Mouse (Mus musculus) embryo, embryonic 10.5 days (tissue): ENCODE measurements around the gene Fbxo27.
A peak's percentile ranks its signal among the peaks of the same experiment; 100 is the strongest.

Source experiments
- DNase-seq: peaks from one replicate; pipeline ENCODE4 v3.0.0-alpha.2; 2015; ENCODE audit warnings: low spot score

Gene Fbxo27

DNA sequence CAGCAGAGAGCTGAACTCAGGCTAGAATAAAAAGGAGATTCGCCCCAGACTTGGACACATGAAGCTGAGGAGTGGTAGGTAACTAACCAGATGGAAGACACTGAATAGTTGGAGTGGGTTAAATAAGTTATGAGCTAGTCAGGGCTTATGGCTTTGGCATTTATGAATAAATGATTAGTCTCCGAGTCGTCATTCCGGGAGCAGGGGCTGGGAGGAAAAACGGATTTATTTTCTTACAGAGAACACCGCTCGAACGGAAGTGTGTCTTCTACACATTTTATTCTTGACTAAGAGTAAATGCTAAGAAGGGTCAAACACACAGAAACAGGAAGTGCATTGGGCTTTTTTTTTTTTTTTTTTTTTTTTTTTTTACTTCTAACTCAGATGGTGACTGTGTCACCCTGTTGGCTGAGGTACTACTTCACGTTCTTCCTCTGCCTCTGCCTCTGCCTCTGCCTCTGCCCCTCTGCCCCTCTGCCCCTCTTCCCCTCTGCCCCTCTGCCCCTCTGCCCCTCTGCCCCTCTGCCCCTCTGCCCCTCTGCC, 10.0 kb downstream of the Fbxo27 start:
- no peak for DNase-seq

DNA sequence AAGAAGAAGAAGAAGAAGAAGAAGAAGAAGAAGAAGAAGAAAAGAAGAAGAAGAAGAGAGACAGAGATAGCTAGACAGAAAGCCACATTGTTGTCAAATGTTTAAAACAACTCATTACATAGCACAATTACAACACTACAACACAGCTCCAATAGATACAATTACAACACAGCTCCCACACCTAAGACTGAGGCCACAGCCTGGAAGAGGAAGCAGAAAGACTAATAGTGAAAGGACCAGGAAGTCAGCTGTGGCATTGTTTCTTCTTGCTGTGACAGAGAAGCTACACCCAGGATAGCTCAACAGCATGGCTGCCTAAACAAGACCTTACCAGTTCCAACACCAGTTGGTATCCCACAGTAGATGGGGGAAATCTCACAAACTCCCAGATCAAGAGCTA, 16.8 kb downstream of the Fbxo27 start:
- no peak for DNase-seq

DNA sequence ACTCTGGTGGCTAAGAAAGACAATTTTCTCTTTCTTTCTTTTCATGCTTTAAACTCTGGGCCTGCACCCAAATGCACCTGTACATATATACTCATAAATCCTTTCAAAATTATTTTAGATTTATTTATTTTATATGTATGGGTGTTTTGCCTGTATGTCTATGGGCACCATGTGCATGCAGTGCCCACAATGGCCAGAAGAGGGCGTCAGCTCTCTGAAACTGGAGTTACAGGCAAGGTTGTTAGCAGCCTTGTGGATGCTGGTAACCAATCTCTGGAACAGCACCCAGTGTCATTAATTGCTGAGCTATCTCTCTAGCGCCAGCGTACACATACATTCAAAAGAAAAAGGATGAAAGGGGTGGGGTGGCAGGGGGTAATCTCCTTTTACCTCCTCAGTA, 18.3 kb downstream of the Fbxo27 start:
- DNase-seq, result no peak

DNA sequence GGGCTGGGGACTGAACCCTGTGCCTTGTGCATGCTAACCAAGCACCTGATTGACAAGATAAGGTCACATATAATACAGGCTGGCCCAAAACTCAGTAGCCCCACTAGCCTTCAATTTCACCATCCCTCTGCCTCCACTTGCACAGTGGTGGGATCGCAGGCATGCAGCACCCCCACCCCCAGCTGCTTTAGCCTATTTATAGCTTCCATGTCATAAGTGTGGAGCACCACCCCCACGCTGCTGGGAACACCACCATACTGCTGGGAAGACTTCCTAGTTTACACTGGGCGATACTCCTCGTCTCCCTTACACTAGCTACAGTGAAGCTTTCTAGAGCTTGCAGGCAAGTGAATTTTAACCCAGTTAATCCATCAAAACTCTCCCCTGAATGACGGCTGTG, 22.0 kb downstream of the Fbxo27 start:
- no peak for DNase-seq

DNA sequence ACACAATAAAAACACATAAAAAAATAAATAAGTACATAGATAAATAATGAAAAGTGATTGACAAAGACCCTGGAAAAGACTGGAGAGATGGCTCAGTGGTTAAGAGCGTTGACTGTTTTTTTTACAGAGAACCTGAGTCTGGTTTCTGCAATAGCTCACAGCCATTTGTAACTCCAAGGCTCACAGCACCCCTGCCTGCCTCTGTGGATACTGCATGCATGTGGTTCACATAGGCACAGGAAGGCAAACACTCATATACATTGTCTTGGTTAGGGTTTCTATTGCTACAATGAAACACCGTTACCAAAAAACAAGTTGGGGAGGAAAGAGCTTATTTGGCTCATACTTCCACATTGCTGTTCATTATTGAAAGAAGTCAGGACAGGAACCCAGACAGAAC, 22.9 kb downstream of the Fbxo27 start:
- DNase-seq, result peak; percentile 13

DNA sequence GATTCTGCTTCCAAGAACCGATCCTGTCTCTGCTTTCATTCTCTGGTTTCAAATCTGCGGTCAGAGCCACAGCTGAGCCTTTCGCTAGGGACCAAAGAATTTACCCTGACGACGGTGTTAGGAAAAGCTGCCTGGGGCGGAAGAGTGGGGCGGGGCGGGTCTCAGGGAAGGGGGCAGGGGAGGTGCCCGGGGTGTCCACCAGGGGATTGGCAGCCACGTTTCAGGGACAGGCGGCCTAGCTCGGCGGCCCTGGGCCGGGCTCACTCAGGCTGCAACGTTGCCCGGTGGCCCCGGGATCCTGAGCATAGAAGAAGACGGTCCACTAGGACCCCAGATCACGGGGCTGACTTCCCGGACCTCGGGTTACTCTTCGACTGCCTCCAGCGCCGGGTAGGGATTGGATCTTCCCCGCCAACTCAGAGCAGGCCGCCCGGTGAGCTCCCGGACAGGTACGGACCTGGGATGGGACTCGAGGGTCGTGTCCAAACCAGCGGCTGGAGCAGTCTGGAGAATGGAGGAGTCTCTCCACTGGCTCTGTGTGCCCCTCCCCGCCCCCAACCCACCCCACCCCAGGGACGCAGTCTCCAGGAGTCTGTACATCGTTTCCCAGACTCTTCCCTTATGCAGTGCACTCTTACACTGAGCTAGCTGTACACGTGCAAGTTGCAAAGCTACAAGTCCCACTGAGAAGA, 24.1 kb downstream of the Fbxo27 start, which contains the start of gene Fbxo17:
Gene Fbxo17, plus strand, starts transcription at position 215 of the 692 bp plus-strand sequence.
- DNase-seq, result peak; percentile 82

DNA sequence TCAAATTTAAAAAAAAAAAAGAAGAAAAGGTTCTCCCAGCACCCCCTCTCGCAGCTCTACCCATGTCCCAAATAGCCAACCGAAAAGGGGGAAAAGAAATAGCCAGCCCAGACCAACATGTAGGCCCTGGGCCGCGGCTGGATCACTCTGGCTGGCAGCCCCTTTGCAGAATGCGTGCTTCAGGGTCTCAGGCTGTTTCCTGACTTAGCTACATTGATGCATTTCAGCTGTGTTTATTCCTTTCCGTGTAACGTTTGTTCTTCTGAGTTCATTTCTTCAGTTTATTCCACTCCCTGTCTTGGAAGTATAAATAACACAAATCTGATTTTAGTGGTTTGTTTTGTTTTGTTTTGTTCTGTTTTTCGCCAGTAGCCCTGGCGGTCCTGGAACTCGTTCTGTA, 25.1 kb downstream of the Fbxo27 start:
- no peak for DNase-seq

DNA sequence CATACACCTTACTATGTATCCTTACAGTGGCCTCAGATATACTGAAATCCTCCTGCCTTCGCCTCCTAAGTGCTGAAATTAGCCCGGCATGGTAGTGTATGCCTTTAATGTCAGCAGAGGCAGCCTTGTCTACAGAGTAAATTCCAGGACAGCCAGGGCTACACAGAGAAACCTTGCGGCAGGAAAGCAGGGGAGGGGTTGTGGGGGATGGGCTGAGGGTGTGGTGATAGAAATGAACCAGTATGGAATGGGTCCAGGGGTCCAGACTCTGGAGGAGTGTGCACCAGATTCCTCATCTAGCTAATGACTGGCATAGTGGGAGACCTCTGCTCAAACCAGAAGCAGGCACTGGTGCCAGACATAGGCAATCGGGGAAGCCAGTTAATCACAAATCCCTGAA, 26.5 kb downstream of the Fbxo27 start:
- no peak for DNase-seq

DNA sequence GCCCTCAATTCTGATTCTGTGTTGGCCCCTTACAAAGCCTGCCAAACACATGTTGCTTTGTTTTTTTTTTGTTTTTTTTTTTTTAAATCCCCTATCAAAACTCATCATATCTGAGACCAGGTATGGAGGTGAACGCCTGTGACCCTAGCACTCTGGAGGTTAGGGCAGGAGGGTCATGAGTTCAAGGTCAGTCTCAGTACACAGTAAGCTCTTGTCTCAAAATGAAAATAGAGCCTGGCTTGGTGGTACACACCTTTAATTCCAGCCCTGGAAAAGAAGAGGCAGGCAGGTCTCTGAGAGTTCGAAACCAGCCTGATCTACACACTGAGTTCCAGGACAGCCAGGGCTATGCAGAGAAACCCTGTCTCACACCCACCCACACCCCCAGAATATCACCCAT, 27.0 kb downstream of the Fbxo27 start:
- no peak for DNase-seq

DNA sequence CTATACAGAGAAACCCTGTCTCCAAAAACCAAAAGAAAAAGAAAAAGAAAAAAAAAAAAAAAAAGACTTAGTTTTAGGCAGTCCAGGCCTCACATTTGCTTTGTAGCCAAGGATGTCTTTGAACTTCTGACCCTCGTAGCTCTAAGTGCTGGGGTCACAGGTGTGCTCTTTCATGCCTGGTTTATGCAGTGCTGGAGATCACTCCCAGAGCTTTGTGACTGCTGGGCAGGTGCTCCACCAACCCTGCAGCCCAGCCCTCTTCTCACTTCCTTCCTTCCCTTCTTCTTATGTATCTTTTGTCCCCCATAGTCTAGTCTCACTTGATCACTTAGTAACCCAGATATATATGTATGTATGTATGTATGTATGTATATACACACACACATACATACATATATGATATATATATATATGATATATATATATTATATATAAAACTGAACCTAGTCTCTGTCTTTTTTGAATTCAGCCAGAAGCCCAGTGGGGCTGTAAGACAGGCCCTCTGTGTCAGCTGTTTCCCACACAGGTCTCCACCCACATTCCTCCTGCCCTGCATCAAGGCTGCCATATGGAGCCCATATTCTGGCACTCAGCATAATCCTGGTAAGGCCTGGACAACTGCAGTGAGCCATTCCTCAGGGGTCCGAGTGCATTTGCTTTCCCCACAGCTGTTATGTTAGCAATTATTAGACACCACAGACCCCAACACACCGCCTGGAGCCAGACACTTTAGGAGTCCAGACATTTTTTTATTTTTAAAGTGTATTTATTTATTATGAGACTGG, 28.3 kb downstream of the Fbxo27 start:
- peak; percentile 42 for DNase-seq

DNA sequence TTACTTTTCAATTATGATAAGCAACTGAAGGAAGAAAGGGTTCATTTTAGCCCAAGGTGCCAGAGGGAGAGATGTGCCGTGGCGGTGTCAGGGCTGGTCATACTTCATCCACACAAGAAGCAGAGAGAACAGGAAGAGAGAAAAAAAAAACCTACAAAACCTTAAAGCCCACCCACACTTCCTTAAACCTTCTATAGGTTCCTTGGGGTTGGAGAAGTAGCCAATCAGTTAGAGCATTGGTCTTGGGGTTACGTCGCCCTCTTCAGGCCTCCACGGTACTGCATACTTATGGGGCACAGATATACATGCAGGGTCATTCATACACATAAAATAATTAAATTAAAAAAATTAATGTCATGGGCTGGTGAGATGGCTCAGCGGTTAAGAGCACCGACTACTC, 29.4 kb downstream of the Fbxo27 start:
- DNase-seq, result no peak

DNA sequence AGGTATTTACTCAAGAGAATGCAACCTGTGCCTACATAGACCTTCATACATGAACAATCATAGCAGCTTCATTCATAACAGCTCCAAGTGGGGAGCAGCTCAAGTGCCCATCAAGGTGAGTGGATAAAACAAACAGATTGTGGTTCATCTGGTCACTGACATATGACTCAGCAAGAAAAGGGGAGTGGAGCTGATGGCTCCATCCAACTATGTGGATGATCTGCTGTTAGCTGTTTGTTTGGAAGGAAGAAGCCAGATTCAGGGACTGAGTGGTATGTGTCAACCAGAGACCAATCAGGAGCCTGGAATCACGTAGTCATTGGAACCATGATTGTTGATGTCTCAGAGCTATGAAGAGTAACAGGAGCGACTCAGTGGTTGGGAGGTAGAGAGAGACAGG, 32.0 kb downstream of the Fbxo27 start:
- DNase-seq, result no peak

DNA sequence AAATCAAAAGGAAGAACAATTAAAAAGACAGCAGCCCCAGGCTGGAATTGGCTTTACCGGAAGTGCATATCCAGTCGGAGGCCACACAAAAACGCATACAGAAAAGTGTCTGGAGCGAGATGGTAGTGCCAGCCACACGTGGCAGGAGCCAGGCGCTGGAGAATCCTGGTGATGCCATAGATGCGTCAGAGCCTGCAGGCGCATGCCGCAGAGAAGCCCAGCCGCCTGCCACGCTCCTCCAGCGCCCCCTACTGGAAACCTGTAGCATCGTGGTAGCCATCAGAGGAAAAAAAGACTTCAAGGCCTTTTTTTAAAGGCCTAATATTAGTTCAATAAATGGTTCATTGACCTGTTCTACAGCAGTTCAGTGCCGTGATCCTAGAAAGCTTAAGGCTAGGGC, 34.0 kb downstream of the Fbxo27 start:
- peak; percentile 87 for DNase-seq

DNA sequence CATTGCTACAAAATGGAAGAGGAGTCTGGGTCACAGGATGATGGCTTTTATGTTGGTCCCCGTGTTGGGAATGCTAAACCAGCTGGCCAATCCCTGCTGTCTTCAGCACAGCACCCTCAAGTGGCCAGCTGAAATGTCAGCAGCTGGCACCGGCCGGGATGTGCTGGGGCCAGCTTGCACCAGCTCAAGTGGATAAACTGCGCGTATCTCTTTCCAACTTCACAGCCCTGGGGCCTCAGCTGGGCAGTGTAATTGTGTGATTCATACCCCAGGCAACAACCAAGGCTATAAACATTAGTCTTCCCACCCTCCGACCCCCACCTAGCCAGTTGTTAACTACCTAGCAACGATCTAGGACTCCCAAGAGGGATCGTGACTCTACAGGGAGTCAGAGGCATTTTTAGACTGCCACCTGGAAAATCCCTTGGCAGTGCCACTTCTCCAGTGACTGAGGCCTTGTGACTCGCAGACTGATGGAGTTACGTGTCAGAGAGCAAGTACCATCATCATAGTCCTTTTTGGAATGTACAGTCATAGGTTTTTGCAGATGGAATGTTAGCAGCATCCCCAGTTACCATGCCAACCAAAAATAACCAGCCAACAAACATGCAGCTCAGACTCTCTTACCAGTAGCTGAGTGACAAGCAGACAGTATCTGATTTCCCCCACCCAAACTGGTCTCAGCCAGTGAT, 35.1 kb downstream of the Fbxo27 start:
- DNase-seq, result peak; percentile 39

DNA sequence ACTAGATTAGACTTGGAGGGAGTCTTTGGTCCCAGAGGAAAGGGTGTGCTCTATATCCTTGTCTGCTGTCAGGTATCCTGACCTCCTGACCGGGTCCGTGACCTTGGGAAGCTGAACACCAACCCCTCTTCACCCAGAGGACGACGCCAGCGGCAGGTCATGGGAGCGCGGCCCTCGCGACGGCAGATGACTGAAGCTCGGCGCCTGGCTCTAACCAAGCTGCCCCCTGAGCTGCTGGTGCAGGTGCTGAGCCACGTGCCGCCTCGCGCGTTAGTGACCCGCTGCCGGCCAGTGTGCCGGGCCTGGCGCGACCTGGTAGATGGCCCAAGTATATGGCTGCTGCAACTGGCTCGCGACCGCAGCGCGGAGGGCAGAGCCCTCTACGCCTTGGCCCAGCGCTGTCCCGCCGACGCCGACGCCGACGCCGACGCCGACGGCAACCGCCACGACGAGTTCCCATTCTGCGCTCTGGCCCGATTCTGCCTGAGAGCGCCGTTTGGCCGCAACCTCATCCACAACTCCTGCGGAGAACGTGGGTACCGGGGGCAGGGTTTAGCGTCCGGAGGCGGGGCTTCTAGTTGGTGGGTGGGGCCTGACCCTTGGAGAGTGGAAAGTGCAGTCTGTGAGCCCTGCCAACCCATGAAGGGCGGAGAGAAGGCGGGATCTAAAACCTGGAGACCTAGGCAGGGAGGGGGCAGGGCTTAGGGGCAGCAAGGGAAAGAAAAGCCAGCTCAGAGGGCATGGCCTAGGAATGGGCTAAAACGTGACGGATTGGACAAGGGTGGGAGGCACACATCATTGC, 39.9 kb downstream of the Fbxo27 start:
- DNase-seq, result peak; percentile 95

DNA sequence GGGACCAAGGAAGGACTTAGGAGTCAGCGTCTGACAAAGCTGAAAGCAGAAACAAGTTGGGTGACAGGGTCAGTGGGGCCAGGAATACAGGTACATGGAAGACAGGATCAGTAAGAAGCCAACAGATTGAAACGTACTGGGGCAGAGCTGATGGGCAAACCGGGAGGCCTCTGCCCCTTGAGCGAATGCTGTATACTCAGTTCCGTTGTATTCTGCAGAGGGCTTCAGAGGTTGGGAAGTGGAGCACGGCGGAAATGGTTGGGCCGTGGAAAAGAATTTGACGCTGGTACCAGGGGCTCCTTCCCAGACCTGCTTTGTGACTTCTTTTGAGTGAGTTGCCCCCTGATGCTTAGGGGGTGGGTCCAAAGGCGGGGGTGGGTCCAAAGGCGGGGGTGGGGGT, 40.6 kb downstream of the Fbxo27 start:
- DNase-seq, result no peak

DNA sequence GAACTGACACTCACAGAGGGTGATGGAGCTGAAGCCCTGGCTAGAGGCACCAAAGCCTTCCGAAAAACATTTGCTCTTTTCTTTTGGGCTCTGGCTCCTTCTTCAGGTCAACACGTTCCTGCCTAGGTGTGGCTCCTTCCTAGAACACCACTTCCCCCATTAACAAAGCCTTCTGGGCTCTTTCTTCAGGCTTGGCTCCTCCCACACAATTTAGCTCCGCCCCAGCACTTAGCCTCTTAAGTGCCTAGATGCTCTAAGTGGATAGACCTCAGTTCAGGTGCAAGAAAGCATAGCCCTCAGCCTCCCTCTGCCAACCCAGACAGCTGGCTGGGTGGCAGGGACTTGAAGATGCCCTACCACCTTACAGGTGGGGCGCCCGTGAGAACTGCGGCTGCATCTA, 43.1 kb downstream of the Fbxo27 start:
- no peak for DNase-seq

DNA sequence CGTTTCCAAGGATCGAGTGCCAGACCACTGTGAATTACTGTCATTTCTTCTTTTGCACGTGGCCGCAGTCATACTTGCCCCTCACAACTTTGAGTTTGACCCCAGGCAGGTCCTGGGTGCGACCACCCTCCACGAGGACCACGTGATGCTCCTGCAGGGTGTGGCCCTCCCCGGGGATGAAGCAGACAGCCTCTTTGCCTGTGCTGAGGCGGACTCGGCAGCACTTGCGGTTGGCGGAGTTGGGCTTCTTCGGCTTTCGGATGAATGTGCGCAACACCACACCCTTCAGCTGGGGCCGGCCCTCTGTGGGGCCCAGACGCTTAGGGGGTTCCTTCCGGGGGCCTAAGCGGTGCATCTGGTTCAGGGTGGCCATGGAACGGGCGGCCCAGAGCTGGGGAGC, 47.2 kb downstream of the Fbxo27 start:
- no peak for DNase-seq

DNA sequence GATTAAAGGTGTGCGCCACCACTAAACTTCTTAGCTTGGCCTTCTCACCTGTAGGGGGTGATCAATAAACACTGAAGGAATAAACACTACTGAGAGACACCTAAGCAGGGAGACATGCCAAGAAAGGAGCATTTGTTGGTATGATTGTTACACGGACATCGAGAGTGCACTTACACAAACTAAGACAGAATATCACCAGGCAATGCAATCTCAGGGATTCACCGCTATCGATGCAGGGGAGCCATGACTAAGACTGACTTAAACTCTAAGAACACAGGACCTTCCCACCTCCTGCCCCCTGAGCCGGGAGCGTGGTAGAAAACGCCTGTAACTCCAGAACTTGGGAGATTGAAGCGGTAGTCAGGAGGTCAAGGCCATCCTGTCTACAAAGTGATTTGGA, 48.3 kb downstream of the Fbxo27 start:
- no peak for DNase-seq

DNA sequence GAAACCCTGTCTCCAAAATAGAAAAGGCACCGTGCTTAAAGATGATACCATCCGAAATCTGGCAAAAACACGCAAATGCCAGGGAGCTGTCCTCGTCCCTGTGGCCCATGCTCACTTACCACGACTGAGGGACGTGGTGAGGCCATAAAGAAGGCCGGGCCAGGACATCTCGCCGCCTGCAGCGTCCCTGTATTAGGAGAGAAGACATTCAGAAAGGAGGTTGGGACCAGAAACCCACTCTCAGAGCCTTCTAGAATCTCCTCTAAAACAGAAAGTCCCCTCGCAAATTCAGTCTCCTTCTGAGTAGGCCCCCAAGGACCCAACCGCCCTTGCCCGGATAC, 48.7 kb downstream of the Fbxo27 start:
- DNase-seq, result no peak

DNA sequence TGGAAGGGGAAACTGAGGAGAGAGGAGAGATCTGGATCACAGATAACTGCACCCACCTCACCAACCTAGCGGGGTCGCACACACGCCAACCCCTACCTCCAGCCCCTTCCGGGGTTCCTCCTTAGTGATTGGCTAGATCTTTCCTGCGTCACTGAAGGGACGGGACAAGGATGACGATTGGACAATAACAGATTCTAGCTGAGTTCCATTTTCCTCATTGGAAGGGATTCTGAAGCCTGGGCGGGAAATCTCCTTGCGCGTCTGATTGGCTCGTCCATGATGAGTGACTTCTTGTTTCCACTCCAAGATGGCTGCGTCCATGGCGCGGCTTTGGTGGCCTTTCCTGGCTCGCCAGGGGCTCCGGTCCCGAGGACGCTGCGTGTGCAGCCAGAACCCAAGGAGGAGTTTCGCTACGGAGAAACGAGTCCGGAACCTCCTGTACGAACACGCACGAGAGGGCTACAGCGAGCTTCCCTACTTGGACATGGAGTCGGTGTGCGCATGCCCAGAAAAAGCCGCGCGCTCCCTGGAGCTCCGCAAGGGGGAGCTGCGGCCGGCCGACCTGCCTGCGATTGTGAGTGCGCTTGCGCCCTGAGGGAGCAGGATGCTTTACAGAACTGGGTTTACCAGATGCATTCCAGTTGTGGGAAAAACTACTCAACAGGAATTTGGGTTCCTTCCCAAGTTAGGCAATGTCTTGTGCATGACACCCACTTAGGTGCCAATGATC, 49.2 kb downstream of the Fbxo27 start, which contains the start of the genes Mrps12 and Sars2:
Gene Mrps12, minus strand, starts transcription at position 112 of the 730 bp plus-strand sequence.
Gene Sars2, plus strand, starts transcription at position 284 of the 730 bp plus-strand sequence.
- DNase-seq, result peak; percentile 99
